Mouse (Mus musculus) thymus, adult 2 months (tissue): ENCODE results near the gene Flnb. TPM values are rescaled to one million over a fixed set of nuclear protein-coding genes. Genes with fewer than 3 reads are reported as not detected.

ENCODE experiments used
- DNase-seq: peaks from one replicate; pipeline ENCODE4 v3.0.0; 2021
- H3K27ac ChIP-seq: fragments of 200-500 bp; 2 replicates; pipeline ENCODE4 v1.5.1; 2012; ENCODE audit warnings: low read length, control low read depth; ENCODE audit not compliant: control insufficient read depth, insufficient read depth
- H3K27me3 ChIP-seq: fragments of 200-500 bp; 2 replicates; pipeline ENCODE4 v1.6.1; 2012; ENCODE audit warnings: mild to moderate bottlenecking, low read length, moderate library complexity, mixed read lengths; ENCODE audit not compliant: control insufficient read depth, insufficient read depth
- H3K36me3 ChIP-seq: fragments of 200-500 bp; 2 replicates; pipeline ENCODE4 v1.6.1; 2012; ENCODE audit warnings: mild to moderate bottlenecking, low read length, moderate library complexity; ENCODE audit not compliant: control insufficient read depth, insufficient read depth
- H3K4me1 ChIP-seq: fragments of 200-500 bp; replicated peaks from 2 replicates; pipeline ENCODE4 v1.6.1; 2012; ENCODE audit warnings: low read length; ENCODE audit not compliant: control insufficient read depth, insufficient read depth
- H3K4me3 ChIP-seq: fragments of 200-500 bp; 2 replicates; pipeline ENCODE4 v1.5.1; 2012; ENCODE audit warnings: mild to moderate bottlenecking, low read length, control low read depth, moderate library complexity; ENCODE audit not compliant: control insufficient read depth, insufficient read depth
- CTCF ChIP-seq: fragments of 200-500 bp; IDR thresholded peaks from 2 replicates; pipeline ENCODE4 v1.5.1; 2012; ENCODE audit warnings: mild to moderate bottlenecking, control low read depth, low read length, moderate library complexity, borderline replicate concordance; ENCODE audit not compliant: control insufficient read depth, poor library complexity, insufficient read depth; ENCODE audit errors: extremely low read depth
- POLR2A ChIP-seq: fragments of 200-500 bp; IDR thresholded peaks from 2 replicates; pipeline ENCODE4 v1.6.1; 2012; ENCODE audit warnings: mild to moderate bottlenecking, low read length, control low read depth, moderate library complexity; ENCODE audit not compliant: control insufficient read depth, poor library complexity, insufficient read depth; ENCODE audit errors: extremely low read depth
- WGBS: fragments of 180-500 bp; shearing (Covaris S2); methylation state at CpG from one replicate; pipeline ENCODE4 v1.1.7; 2018; 5-methylcytosine and 5-hydroxymethylcytosine counted together
- polyA plus RNA-seq: library from polyadenylated mRNA; depleted of rRNA; stranded (reverse); fragments of >200 nt; gene quantifications from 2 replicates; pipeline ENCODE4 v1.2.3, GENCODE M21; 2012

The Flnb gene
- polyA plus RNA-seq, 1 experiment, result 26.4 TPM

DNA sequence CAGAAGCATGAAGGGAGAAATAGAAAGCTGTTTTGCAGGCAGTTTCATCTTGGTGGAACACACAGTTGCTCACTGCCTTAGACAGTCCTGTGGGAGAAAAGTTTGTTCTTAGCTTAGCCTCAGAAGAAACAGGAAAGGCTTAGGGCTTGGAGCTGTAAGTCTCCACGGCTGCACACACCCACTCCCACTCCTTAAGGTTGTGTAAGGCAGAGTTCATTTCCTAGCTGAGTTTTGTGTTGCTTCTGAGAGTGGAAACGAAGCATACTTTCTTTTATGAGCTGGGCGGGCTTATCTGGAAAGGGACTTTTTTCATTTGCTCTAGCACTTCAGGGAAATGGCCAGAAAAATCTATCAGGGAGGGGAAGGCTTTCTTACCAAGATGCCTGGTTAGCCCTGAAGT is 82.2 kb downstream of the Flnb start:
- Histone ChIP-seq H3K27ac (no peak overlapping the region), H3K4me1 (no peaks in the 10 kb centered on the region), H3K36me3 (no peaks in the 10 kb centered on the region), H3K4me3 (no peak overlapping the region), H3K27me3 (no peaks in the 10 kb centered on the region)
- 64% methylated on average over 3 of the region's 3 CpGs for whole genome bisulfite sequencing
- no peak for DNase-seq
- TF ChIP-seq POLR2A, result no peak
- no peak for TF ChIP-seq CTCF

GRCm38 (mm10) chr14:7900481-7901049 is 82.8 kb downstream of the Flnb start:
- DNase-seq, result no peak
- Histone ChIP-seq H3K27me3 (no peaks in the 10 kb centered on the region), H3K4me3 (no peak overlapping the region), H3K27ac (no peak overlapping the region), H3K36me3 (no peaks in the 10 kb centered on the region; the same call in 1 of the 2 replicates), H3K4me1 (no peaks in the 10 kb centered on the region)
- 67% methylated on average over 11 of the region's 11 CpGs for WGBS
- no peak for TF ChIP-seq CTCF
- no peak for TF ChIP-seq POLR2A

DNA sequence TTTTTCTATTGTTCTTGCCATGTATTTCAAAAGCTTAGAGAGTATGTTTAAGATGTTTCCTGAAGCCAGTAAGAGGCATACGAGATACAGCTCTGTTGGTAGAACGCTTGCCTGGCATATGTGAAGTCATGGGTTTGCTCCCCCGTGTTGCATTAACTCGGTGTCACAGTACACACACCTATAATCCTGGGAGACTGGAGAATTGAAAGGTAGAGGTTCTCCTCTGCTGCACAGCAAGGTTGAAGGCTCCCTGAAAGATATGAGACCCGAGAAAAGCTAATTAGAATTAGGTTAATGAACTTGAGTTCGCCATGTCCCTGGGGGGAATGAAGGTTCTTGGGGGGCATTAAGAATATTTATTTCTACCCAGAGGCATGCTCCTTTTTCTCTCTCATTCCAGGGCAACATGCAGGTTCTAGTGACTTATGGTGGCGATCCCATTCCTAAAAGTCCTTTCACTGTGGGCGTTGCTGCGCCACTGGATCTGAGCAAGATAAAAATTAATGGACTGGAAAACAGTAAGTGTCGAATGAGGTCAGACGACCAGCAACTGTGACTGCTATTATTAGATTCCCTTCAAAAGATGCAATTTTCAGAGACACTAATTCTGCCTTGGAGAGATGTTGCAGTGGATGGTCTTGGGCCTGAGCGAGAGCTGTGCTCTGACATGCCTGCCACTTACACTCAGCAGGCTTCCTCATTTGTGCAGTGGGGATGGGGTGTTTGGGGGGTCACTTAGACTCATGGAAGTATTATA is 83.9 kb downstream of the Flnb start:
- no peaks in the 10 kb centered on the region for H3K4me1 ChIP-seq
- H3K4me3 ChIP-seq, result no peak overlapping the region
- 93% methylated on average over 12 of the region's 12 CpGs for WGBS
- TF ChIP-seq CTCF, result no peak
- no peak for TF ChIP-seq POLR2A
- H3K27me3 ChIP-seq, result no peaks in the 10 kb centered on the region
- H3K36me3 ChIP-seq, result no peaks in the 10 kb centered on the region; the same call in 1 of the 2 replicates
- no peak overlapping the region for H3K27ac ChIP-seq
- no peak for DNase-seq

- Histone ChIP-seq H3K27ac (no peak overlapping the region), H3K27me3 (no peaks in the 10 kb centered on the region), H3K36me3 (no peaks in the 10 kb centered on the region; the same call in 1 of the 2 replicates), H3K4me1 (no peaks in the 10 kb centered on the region), H3K4me3 (no peak overlapping the region)
- WGBS, result 93% methylated on average over 11 of the region's 11 CpGs
- DNase-seq, result no peak
- no peak for TF ChIP-seq CTCF
- no peak for TF ChIP-seq POLR2A
These were observed 89.3 kb downstream of the Flnb start for GRCm38 (mm10) chr14:7907058-7907457.

GRCm38 (mm10) chr14:7909472-7909871 is 91.7 kb downstream of the Flnb start:
- 96% methylated on average over 10 of the region's 10 CpGs for WGBS
- no peak overlapping the region for H3K27ac ChIP-seq
- H3K36me3 ChIP-seq, result no peaks in the 10 kb centered on the region; the same call in 1 of the 2 replicates
- TF ChIP-seq CTCF, result no peak
- no peak for TF ChIP-seq POLR2A
- H3K4me3 ChIP-seq, result no peak overlapping the region
- no peaks in the 10 kb centered on the region for H3K27me3 ChIP-seq
- no peak for DNase-seq
- H3K4me1 ChIP-seq, result peaks cover 15% of the 10 kb centered on the region

DNA sequence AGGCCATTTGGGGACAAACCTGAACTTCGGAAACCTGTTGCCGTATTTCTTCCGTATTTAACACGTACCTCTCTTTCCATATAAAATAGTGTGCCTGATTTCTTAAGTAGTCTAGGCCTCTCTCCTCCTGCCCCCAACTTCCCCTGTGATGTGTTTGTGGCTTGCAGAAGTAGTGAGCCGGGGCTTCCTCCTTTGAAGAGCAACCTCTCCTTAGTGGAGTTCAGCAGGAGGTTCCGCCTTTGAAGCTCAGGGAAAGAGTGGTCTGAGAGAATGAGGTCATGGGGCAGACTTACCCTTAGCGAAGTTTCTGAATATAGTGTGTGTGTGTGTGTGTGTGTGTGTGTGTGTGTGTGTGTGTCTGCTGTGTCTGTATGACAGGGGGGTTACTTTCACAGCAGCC is 96.1 kb downstream of the Flnb start:
- TF ChIP-seq CTCF (no peak), POLR2A (no peak)
- no peak overlapping the region for H3K4me3 ChIP-seq
- no peaks in the 10 kb centered on the region for H3K27me3 ChIP-seq
- DNase-seq, result peak; percentile 43
- WGBS, result 8% methylated on average over 7 of the region's 7 CpGs
- no peaks in the 10 kb centered on the region for H3K36me3 ChIP-seq
- no peak overlapping the region for H3K27ac ChIP-seq
- H3K4me1 ChIP-seq, result peaks cover 23% of the 10 kb centered on the region

DNA sequence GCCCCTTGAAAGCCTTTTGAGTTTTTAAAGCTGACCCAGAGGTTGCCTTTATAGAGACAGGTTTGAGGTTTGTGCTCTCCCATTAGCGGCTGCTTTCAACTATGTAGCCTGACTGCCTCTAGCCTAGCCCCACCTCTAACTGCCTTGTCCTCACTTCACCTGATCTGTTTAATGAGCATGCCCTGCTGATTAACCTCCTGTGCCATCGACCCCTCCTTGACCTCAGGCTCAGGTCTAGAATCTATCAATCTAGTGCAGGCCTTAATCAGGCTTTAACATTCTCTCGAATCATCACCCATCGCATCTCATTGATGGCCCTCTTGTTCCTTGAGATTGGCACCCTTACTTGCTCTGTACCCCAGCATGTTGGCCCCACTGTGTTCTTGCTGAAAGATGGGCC is 96.7 kb downstream of the Flnb start:
- no peak overlapping the region for H3K27ac ChIP-seq
- no peak for DNase-seq
- peaks cover 27% of the 10 kb centered on the region for H3K4me1 ChIP-seq
- no peak overlapping the region for H3K4me3 ChIP-seq
- no peaks in the 10 kb centered on the region for H3K36me3 ChIP-seq
- WGBS, result 64% methylated on average over 4 of the region's 4 CpGs
- TF ChIP-seq CTCF (no peak), POLR2A (no peak)
- no peaks in the 10 kb centered on the region for H3K27me3 ChIP-seq
